Mouse (Mus musculus) spleen, adult 2 months (tissue): Measurements from ENCODE around the gene Nfib.

Experiments used
- CTCF ChIP-seq: fragments of 200-500 bp; IDR thresholded peaks from 2 replicates; pipeline ENCODE4 v1.5.1; 2011; ENCODE audit warnings: mild to moderate bottlenecking, inconsistent platforms; ENCODE audit not compliant: insufficient read depth, insufficient read length, insufficient replicate concordance; ENCODE audit errors: extremely low read depth
- POLR2A ChIP-seq: fragments of 200-500 bp; IDR thresholded peaks from 2 replicates; pipeline ENCODE4 v1.6.1; 2011; ENCODE audit warnings: low read depth, low read length, inconsistent platforms

- TF ChIP-seq POLR2A (no peak), CTCF (no peak)
These were observed 198.7 kb downstream of the Nfib start for GRCm38 (mm10) chr4:82506731-82507331.
